In the genomic region with DNA sequence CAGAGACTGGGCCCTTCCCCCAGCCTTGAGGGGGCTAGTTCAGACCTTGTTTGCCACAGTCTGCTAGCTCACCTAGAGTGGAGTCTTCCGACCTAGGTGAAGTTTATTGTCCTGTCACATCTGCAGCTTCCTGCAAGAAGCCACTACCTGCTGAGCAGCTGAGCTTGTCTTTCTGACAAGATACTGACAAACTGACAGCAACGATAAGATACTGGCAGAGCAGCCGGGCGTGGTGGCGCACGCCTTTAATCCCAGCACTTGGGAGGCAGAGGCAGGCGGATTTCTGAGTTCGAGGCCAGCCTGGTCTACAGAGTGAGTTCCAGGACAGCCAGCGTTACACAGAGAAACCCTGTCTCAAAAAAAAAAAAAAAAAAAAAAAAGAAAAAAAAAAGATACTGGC, we compare ENCODE assay signal across 1 mouse cellular context. TPM values are rescaled to one million over a fixed set of nuclear protein-coding genes. Genes with fewer than 3 reads are reported as not detected.
"Had no signal": no experiment of that assay in that cellular context is flagged by ENCODE, and none has a peak within 500 bp of the region (broad histone marks: within the 10 kb centered on the region; RNA-seq: fewer than 3 reads in every experiment).

No protein-coding gene starts in this region.

RNA-seq across cellular contexts. Expression of a gene that starts 15.3 kb away (rescaled TPM):
- polyA plus RNA-seq: erythroblast, embryonic 14.5 days had no signal
